Mouse (Mus musculus) forebrain, embryonic 10.5 days (tissue): ENCODE measurements around the gene Plekhf1. TPM values are rescaled to one million over a fixed set of nuclear protein-coding genes. Genes with fewer than 3 reads are reported as not detected.

Experiments
- DNase-seq: peaks from one replicate; pipeline ENCODE4 v3.0.0-alpha.2; 2017; ENCODE audit warnings: low spot score; ENCODE audit errors: extremely low spot score
- H3K27ac ChIP-seq: fragments of 300-500 bp; sonication (generic); 2 replicates; pipeline ENCODE4 v1.5.1; 2016; ENCODE audit warnings: mild to moderate bottlenecking
- H3K27me3 ChIP-seq: fragments of 300-500 bp; sonication (generic); 2 replicates; pipeline ENCODE4 v1.6.1; 2016; ENCODE audit warnings: mild to moderate bottlenecking; ENCODE audit not compliant: poor library complexity, severe bottlenecking
- H3K36me3 ChIP-seq: fragments of 300-500 bp; sonication (generic); replicated peaks from 2 replicates; pipeline ENCODE4 v1.6.1; 2016; ENCODE audit warnings: mild to moderate bottlenecking, moderate library complexity
- H3K4me1 ChIP-seq: fragments of 300-500 bp; sonication (generic); 2 replicates; pipeline ENCODE4 v1.6.1; 2016
- H3K4me3 ChIP-seq: fragments of 300-500 bp; sonication (generic); 2 replicates; pipeline ENCODE4 v1.5.1; 2016; ENCODE audit warnings: mild to moderate bottlenecking, moderate library complexity
- H3K9me3 ChIP-seq: fragments of 300-500 bp; sonication (generic); 2 replicates; pipeline ENCODE4 v1.6.1; 2016; ENCODE audit warnings: mild to moderate bottlenecking, moderate library complexity
- WGBS: fragments of 180-500 bp; shearing (Covaris S2); methylation state at CpG from one replicate; pipeline ENCODE4 v1.1.7; 2016; 5-methylcytosine and 5-hydroxymethylcytosine counted together
- polyA plus RNA-seq: library from polyadenylated mRNA; unstranded; fragments of >200 nt; fragmentation: Nextera tagmentation; extraction: Ambion mirVana; gene quantifications from 2 replicates; pipeline ENCODE4 v1.2.1, GENCODE M21; 2016

The Plekhf1 gene
- polyA plus RNA-seq, 1 experiment from 2014 or later = 2.6 TPM

GRCm38 (mm10) chr7:38215281-38215680 lies 12.5 kb downstream of the Plekhf1 start:
- 81% methylated on average over 7 of the region's 7 CpGs for WGBS
- no peaks in the 10 kb centered on the region for H3K36me3 ChIP-seq

DNA sequence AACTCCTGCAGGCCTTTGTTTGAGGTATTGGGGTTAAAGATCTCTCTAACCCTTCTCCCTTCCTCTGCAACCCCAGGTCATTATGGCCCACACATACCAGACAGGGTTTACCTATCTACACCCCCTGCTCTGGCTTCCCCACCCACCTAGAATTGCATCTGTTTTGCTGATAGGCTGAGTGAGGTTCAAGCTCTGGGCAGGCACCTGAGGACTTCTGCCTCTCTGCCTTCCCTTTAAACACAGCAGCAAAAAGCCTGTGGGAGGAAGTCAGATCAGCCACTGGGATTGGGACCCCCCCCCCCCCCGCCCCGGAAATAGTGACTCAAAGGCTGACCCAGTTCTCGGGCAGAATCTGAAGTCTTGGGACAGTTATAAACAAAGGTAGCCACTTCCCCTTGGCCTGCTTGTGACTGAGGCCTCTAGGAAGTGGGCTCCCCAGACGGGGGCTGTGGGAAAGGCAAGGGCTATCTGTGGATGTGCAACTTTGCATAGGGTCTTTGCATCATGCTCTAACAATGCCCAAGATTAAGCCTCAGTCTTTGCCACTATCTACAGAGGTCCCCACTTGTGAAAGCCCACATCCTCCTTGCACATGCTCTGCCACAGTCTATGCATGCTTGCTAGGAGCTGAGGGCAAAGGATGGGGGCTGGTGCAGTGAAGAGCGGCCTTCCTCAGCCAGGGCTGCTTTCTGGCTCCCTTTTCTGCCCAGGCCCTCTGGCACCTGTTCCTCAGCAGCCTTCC lies 13.2 kb downstream of the Plekhf1 start:
- DNase-seq = no peak
- no peaks in the 10 kb centered on the region for H3K36me3 ChIP-seq
- 77% methylated on average over 5 of the region's 5 CpGs for WGBS
- H3K27ac ChIP-seq = no peak overlapping the region
- H3K27me3 ChIP-seq = no peaks in the 10 kb centered on the region
- no peaks in the 10 kb centered on the region for H3K4me1 ChIP-seq
- H3K9me3 ChIP-seq = no peaks in the 10 kb centered on the region
- H3K4me3 ChIP-seq = no peak overlapping the region

More at GRCm38 (mm10) chr7:38215281-38215680, 12.5 kb downstream of the Plekhf1 start:
- no peaks in the 10 kb centered on the region for H3K4me1 ChIP-seq
- no peak for DNase-seq
- no peak overlapping the region for H3K4me3 ChIP-seq
- no peak overlapping the region for H3K27ac ChIP-seq
- H3K27me3 ChIP-seq = no peaks in the 10 kb centered on the region
- H3K9me3 ChIP-seq = no peaks in the 10 kb centered on the region

DNA sequence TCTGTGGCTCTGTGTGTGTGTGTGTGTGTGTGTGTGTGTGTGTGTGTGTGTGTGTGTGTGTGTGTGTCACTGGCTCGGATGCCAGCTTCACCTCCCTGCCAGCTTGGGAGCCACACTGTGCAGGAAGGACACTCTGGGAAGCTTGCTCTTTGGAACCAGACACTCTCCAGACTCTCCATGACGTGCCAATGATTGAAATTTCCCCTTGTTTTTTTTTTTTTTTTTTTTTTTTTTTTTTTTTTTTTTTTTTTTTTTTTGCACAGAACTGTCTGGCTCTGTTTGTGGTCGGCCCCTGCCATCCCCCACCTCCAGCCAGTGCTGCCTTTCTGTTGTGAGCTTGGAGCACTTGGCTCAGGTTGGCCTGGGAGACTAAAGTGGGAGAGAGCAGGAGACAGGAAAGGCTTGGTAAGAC lies 15.2 kb downstream of the Plekhf1 start:
- H3K4me1 ChIP-seq = no peaks in the 10 kb centered on the region
- DNase-seq = no peak
- no peaks in the 10 kb centered on the region for H3K36me3 ChIP-seq
- H3K4me3 ChIP-seq = no peak overlapping the region
- no peak overlapping the region for H3K27ac ChIP-seq
- no peaks in the 10 kb centered on the region for H3K9me3 ChIP-seq
- H3K27me3 ChIP-seq = no peaks in the 10 kb centered on the region
- WGBS = 63% methylated on average over 3 of the region's 3 CpGs

DNA sequence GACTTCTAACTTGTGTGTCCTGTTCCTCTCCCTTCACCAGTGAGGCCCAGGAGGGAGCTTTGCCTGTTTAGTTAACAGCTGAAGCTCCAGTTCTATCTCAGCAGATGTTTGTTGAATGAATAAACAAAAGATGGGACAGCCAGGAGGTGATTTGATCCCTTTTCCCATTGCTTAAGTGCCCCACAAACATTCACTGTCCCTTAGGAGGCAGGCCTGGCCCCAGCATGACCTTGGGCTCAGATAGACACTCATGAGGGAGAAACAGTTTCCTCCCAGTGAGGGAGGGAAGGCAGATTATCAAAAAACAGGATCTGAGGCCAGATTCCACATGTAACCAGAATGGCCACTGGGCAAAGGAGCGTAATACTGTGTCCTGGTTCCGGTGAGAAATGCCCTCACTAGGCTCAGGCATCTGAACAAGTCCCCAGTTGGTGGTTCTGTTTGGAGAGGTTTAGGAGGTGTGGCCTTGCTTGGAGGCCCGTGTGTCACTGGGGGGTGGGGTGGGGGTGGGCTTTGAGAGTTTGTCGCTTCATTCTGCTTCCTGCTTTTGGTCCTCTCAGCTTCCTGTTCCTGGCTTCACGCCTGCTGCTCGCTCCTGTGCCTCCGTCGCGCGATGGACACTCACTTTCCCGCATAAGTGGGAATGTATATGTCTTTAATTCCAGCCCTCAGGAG lies 18.2 kb downstream of the Plekhf1 start:
- no peaks in the 10 kb centered on the region for H3K4me1 ChIP-seq
- no peaks in the 10 kb centered on the region for H3K27me3 ChIP-seq
- no peak overlapping the region for H3K27ac ChIP-seq
- 76% methylated on average over 11 of the region's 11 CpGs for WGBS
- no peak for DNase-seq
- no peaks in the 10 kb centered on the region for H3K9me3 ChIP-seq
- H3K4me3 ChIP-seq = no peak overlapping the region
- H3K36me3 ChIP-seq = no peaks in the 10 kb centered on the region

DNA sequence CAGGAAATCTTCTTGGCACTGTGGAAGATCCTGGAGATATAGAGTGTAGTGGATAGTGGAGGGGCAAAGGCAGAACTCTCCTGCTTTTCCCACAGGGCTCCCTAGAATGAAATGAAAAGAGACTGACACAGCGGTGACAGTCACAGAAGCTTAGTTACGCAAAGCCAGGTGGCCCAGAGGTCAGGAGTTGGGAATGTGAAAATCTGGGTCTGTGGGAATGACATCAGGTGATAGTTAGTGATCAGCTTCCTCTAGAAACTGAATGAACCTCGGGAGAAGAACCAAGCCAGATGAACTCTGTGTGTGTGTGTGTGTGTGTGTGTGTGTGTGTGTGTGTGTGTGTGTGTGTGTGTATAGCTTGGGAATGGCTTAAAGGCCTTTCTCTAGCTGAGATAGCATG lies 18.8 kb downstream of the Plekhf1 start:
- H3K36me3 ChIP-seq = no peaks in the 10 kb centered on the region
- WGBS = 77% methylated on average over 3 of the region's 3 CpGs
- H3K9me3 ChIP-seq = no peaks in the 10 kb centered on the region
- H3K27ac ChIP-seq = no peak overlapping the region
- H3K4me3 ChIP-seq = no peak overlapping the region
- DNase-seq = no peak
- no peaks in the 10 kb centered on the region for H3K4me1 ChIP-seq
- no peaks in the 10 kb centered on the region for H3K27me3 ChIP-seq

- no peak overlapping the region for H3K27ac ChIP-seq
- H3K4me1 ChIP-seq = no peaks in the 10 kb centered on the region
- WGBS = 86% methylated on average over 3 of the region's 3 CpGs
- H3K9me3 ChIP-seq = no peaks in the 10 kb centered on the region
- H3K36me3 ChIP-seq = no peaks in the 10 kb centered on the region
- H3K4me3 ChIP-seq = no peak overlapping the region
- no peaks in the 10 kb centered on the region for H3K27me3 ChIP-seq
- no peak for DNase-seq
Measured at GRCm38 (mm10) chr7:38206564-38206963, 21.3 kb downstream of the Plekhf1 start.

- DNase-seq = no peak
- Histone ChIP-seq H3K27ac (no peak overlapping the region), H3K9me3 (no peaks in the 10 kb centered on the region), H3K36me3 (no peaks in the 10 kb centered on the region), H3K4me3 (no peak overlapping the region), H3K4me1 (peaks cover 1% of the 10 kb centered on the region), H3K27me3 (no peaks in the 10 kb centered on the region)
- WGBS = 36% methylated on average over 2 of the region's 2 CpGs
Measured at GRCm38 (mm10) chr7:38205801-38206200, 22.0 kb downstream of the Plekhf1 start.

- no peaks in the 10 kb centered on the region for H3K36me3 ChIP-seq
- 88% methylated on average over 6 of the region's 6 CpGs for WGBS
- H3K27me3 ChIP-seq = no peaks in the 10 kb centered on the region
- H3K4me1 ChIP-seq = peaks cover 7% of the 10 kb centered on the region
- no peak overlapping the region for H3K4me3 ChIP-seq
- DNase-seq = no peak
- no peak overlapping the region for H3K27ac ChIP-seq
- H3K9me3 ChIP-seq = no peaks in the 10 kb centered on the region
Measured at GRCm38 (mm10) chr7:38204314-38204713, 23.5 kb downstream of the Plekhf1 start.

- Histone ChIP-seq H3K27me3 (no peaks in the 10 kb centered on the region), H3K9me3 (no peaks in the 10 kb centered on the region), H3K27ac (no peak overlapping the region), H3K4me1 (peaks cover 7% of the 10 kb centered on the region), H3K4me3 (peak overlapping the region; percentile 47), H3K36me3 (no peaks in the 10 kb centered on the region)
- no peak for DNase-seq
- 48% methylated on average over 3 of the region's 3 CpGs for WGBS
Measured at GRCm38 (mm10) chr7:38201290-38201658, 26.5 kb downstream of the Plekhf1 start.

- no peaks in the 10 kb centered on the region for H3K27me3 ChIP-seq
- peaks cover 7% of the 10 kb centered on the region for H3K4me1 ChIP-seq
- H3K36me3 ChIP-seq = no peaks in the 10 kb centered on the region
- peak overlapping the region; percentile 47 for H3K4me3 ChIP-seq
- WGBS = 6% methylated on average over 28 of the region's 28 CpGs
- DNase-seq = peak; percentile 86
- H3K9me3 ChIP-seq = no peaks in the 10 kb centered on the region
- H3K27ac ChIP-seq = peak overlapping the region; percentile 44; the same call in 1 of the 2 replicates
Measured at GRCm38 (mm10) chr7:38200606-38201289, 27.1 kb downstream of the Plekhf1 start.

GRCm38 (mm10) chr7:38199907-38200605 lies 27.8 kb downstream of the Plekhf1 start:
- 71% methylated on average over 8 of the region's 8 CpGs for WGBS
- H3K4me3 ChIP-seq = peak overlapping the region; percentile 47; the same call in 1 of the 2 replicates
- H3K36me3 ChIP-seq = no peaks in the 10 kb centered on the region
- H3K4me1 ChIP-seq = peaks cover 7% of the 10 kb centered on the region
- H3K27ac ChIP-seq = no peak overlapping the region
- H3K9me3 ChIP-seq = no peaks in the 10 kb centered on the region
- DNase-seq = no peak
- no peaks in the 10 kb centered on the region for H3K27me3 ChIP-seq

DNA sequence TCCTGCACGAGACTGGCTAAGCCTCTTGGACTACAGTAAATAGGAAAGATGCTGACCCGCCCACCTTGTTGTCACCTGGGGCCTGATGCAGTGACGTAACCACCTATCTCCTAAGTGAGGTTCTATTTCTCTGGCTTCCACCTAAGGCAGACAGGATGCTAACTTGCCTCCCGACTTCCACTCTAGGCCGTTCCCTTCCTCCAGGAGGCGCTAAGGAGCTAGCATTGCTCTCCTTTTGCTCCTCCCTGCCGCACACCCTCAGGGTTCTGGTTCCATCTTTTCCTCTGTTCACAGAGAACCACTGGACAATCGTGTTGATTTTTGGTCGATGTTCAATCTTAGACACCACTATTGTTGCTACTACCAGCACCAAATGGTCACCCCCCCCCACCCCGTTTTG lies 36.2 kb downstream of the Plekhf1 start:
- H3K9me3 ChIP-seq = no peaks in the 10 kb centered on the region
- H3K36me3 ChIP-seq = peaks cover 8% of the 10 kb centered on the region; the same call in 1 of the 2 replicates
- H3K27ac ChIP-seq = no peak overlapping the region
- H3K27me3 ChIP-seq = no peaks in the 10 kb centered on the region
- H3K4me1 ChIP-seq = no peaks in the 10 kb centered on the region; the same call in 1 of the 2 replicates
- H3K4me3 ChIP-seq = no peak overlapping the region
- no peak for DNase-seq
- WGBS = 46% methylated on average over 10 of the region's 10 CpGs
